Mouse (Mus musculus) hindbrain, embryonic 14.5 days (tissue): ENCODE results near the gene Ipo4. TPM values are rescaled to one million over a fixed set of nuclear protein-coding genes. Genes with fewer than 3 reads are reported as not detected.

Experiments used
- ATAC-seq: fragments of 200-750 bp; cut with Nextera tagmentation; 2 replicates; pipeline ENCODE4 v1.8.0; 2017; ENCODE audit warnings: moderate number of reproducible peaks, mild to moderate bottlenecking, moderate TSS enrichment, moderate library complexity; ENCODE audit not compliant: low FRiP score
- DNase-seq: peaks from one replicate; pipeline ENCODE4 v3.0.0-alpha.2; 2015; ENCODE audit warnings: low spot score
- H3K27ac ChIP-seq: fragments of 300-500 bp; sonication (generic); 2 replicates; pipeline ENCODE4 v1.5.1; 2014; ENCODE audit warnings: mild to moderate bottlenecking, moderate library complexity
- H3K27me3 ChIP-seq: fragments of 300-500 bp; sonication (generic); 2 replicates; pipeline ENCODE4 v1.6.1; 2014; ENCODE audit warnings: mild to moderate bottlenecking, low read length, mixed read lengths; ENCODE audit not compliant: control insufficient read depth, insufficient read depth
- H3K36me3 ChIP-seq: fragments of 300-500 bp; sonication (generic); replicated peaks from 2 replicates; pipeline ENCODE4 v1.6.1; 2014; ENCODE audit not compliant: control insufficient read depth, insufficient read depth
- H3K4me1 ChIP-seq: fragments of 300-500 bp; sonication (generic); replicated peaks from 2 replicates; pipeline ENCODE4 v1.6.1; 2014; ENCODE audit warnings: antibody characterized with exemption, low read length, mixed read lengths; ENCODE audit not compliant: control insufficient read depth, insufficient read depth
- H3K4me2 ChIP-seq: fragments of 300-500 bp; sonication (generic); replicated peaks from 2 replicates; pipeline ENCODE4 v1.6.1; 2014; ENCODE audit warnings: mild to moderate bottlenecking, moderate library complexity
- H3K4me3 ChIP-seq: fragments of 300-500 bp; sonication (generic); replicated peaks from 2 replicates; pipeline ENCODE4 v1.5.1; 2014; ENCODE audit warnings: mild to moderate bottlenecking, low read length
- H3K9ac ChIP-seq: fragments of 300-500 bp; sonication (generic); 2 replicates; pipeline ENCODE4 v1.6.1; 2014
- H3K9me3 ChIP-seq: fragments of 300-500 bp; sonication (generic); 2 replicates; pipeline ENCODE4 v1.6.1; 2016; ENCODE audit warnings: low read length; ENCODE audit not compliant: control insufficient read depth
- WGBS: fragments of 180-500 bp; shearing (Covaris S2); extraction: QIAGEN DNeasy Blood & Tissue Kit; methylation state at CpG from one replicate; pipeline ENCODE4 v1.1.7; 2014; 5-methylcytosine and 5-hydroxymethylcytosine counted together
- polyA plus RNA-seq: library from polyadenylated mRNA; unstranded; fragments of >200 nt; fragmentation: Nextera tagmentation; extraction: Ambion mirVana; gene quantifications from 2 replicates; pipeline ENCODE4 v1.2.1, GENCODE M21; 2014

Gene Ipo4
- polyA plus RNA-seq, 1 experiment from 2014 or later = 114 TPM

- H3K9ac ChIP-seq = peak within 1 kb of the TSS; percentile 79
- no peaks in the 10 kb centered on the region for H3K27me3 ChIP-seq
- H3K4me2 ChIP-seq = peak within 1 kb of the TSS; percentile 65
- WGBS = under 1% methylated on average over 39 of the region's 39 CpGs
- peaks cover 45% of the 10 kb centered on the region for H3K36me3 ChIP-seq
- DNase-seq (peak; percentile 82), ATAC-seq (peak; percentile 95)
- H3K4me1 ChIP-seq = peaks cover 12% of the 10 kb centered on the region; the same call in 1 of the 2 replicates
- H3K9me3 ChIP-seq = no peaks in the 10 kb centered on the region
- peak within 1 kb of the TSS; percentile 73 for H3K4me3 ChIP-seq
- peak within 1 kb of the TSS; percentile 88 for H3K27ac ChIP-seq
Measured at GRCm38 (mm10) chr14:55659960-55660573, 24.3 kb upstream of the Ipo4 start, which contains the start of gene Mdp1. Gene Mdp1 (minus strand): TSS chr14:55660508.

GRCm38 (mm10) chr14:55658011-55658410 lies 22.3 kb upstream of the Ipo4 start:
- Histone ChIP-seq H3K27me3 (no peaks in the 10 kb centered on the region), H3K27ac (no peak overlapping the region), H3K9me3 (no peaks in the 10 kb centered on the region), H3K4me2 (no peak overlapping the region), H3K4me1 (peaks cover 12% of the 10 kb centered on the region; the same call in 1 of the 2 replicates), H3K4me3 (no peak overlapping the region), H3K36me3 (peaks cover 34% of the 10 kb centered on the region), H3K9ac (no peak overlapping the region)
- no peak for ATAC-seq
- WGBS = 95% methylated on average over 5 of the region's 5 CpGs
- no peak for DNase-seq

- DNase-seq (no peak), ATAC-seq (no peak)
- Histone ChIP-seq H3K4me2 (no peak overlapping the region), H3K4me3 (no peak overlapping the region), H3K9me3 (no peaks in the 10 kb centered on the region), H3K4me1 (peaks cover 12% of the 10 kb centered on the region; the same call in 1 of the 2 replicates), H3K27ac (no peak overlapping the region), H3K27me3 (no peaks in the 10 kb centered on the region), H3K36me3 (peaks cover 25% of the 10 kb centered on the region), H3K9ac (no peak overlapping the region)
- WGBS = 92% methylated on average over 3 of the region's 3 CpGs
Measured at GRCm38 (mm10) chr14:55656935-55657334, 21.2 kb upstream of the Ipo4 start.

DNA sequence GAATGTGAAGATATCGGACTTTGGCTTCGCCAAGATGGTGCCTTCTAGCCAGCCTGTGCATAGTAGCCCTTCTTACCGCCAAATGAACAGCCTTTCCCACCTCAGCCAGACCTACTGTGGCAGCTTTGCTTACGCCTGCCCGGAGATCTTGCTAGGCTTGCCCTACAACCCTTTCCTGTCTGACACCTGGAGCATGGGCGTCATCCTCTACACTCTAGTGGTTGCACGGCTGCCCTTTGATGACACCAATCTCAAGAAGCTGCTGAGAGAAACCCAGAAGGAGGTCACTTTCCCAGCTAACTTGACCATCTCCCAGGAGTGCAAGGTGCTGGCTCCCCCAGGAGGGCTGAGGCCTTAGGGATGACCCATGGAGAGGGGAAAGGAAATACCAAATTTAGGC lies 15.8 kb upstream of the Ipo4 start:
- ATAC-seq (no peak), DNase-seq (no peak)
- Histone ChIP-seq H3K36me3 (no peaks in the 10 kb centered on the region; the same call in 1 of the 2 replicates), H3K9ac (no peak overlapping the region), H3K4me1 (no peaks in the 10 kb centered on the region), H3K4me3 (no peak overlapping the region), H3K27me3 (no peaks in the 10 kb centered on the region), H3K4me2 (no peak overlapping the region), H3K27ac (no peak overlapping the region), H3K9me3 (no peaks in the 10 kb centered on the region)
- 90% methylated on average over 7 of the region's 7 CpGs for WGBS

- 95% methylated on average over 2 of the region's 2 CpGs for WGBS
- DNase-seq (no peak), ATAC-seq (no peak)
- Histone ChIP-seq H3K4me2 (no peak within 1 kb of the TSS), H3K9me3 (no peaks in the 10 kb centered on the region), H3K4me3 (no peak within 1 kb of the TSS), H3K27ac (no peak within 1 kb of the TSS), H3K27me3 (no peaks in the 10 kb centered on the region), H3K36me3 (no peaks in the 10 kb centered on the region; the same call in 1 of the 2 replicates), H3K4me1 (peaks cover 3% of the 10 kb centered on the region; the same call in 1 of the 2 replicates), H3K9ac (no peak within 1 kb of the TSS)
Measured at GRCm38 (mm10) chr14:55649884-55650283, 14.1 kb upstream of the Ipo4 start, which contains the start of gene Tssk4. Gene Tssk4 (plus strand): TSS chr14:55650184.

- H3K4me1 ChIP-seq = peaks cover 21% of the 10 kb centered on the region
- DNase-seq = no peak
- 34% methylated on average over 17 of the region's 17 CpGs for WGBS
- H3K9ac ChIP-seq = peak overlapping the region; percentile 84
- ATAC-seq = no peak
- H3K4me3 ChIP-seq = peak overlapping the region; percentile 85
- H3K9me3 ChIP-seq = no peaks in the 10 kb centered on the region
- H3K27me3 ChIP-seq = no peaks in the 10 kb centered on the region
- peak overlapping the region; percentile 80 for H3K4me2 ChIP-seq
- H3K36me3 ChIP-seq = peaks cover 12% of the 10 kb centered on the region
- no peak overlapping the region for H3K27ac ChIP-seq
Measured at GRCm38 (mm10) chr14:55644261-55644888, 8.6 kb upstream of the Ipo4 start.

DNA sequence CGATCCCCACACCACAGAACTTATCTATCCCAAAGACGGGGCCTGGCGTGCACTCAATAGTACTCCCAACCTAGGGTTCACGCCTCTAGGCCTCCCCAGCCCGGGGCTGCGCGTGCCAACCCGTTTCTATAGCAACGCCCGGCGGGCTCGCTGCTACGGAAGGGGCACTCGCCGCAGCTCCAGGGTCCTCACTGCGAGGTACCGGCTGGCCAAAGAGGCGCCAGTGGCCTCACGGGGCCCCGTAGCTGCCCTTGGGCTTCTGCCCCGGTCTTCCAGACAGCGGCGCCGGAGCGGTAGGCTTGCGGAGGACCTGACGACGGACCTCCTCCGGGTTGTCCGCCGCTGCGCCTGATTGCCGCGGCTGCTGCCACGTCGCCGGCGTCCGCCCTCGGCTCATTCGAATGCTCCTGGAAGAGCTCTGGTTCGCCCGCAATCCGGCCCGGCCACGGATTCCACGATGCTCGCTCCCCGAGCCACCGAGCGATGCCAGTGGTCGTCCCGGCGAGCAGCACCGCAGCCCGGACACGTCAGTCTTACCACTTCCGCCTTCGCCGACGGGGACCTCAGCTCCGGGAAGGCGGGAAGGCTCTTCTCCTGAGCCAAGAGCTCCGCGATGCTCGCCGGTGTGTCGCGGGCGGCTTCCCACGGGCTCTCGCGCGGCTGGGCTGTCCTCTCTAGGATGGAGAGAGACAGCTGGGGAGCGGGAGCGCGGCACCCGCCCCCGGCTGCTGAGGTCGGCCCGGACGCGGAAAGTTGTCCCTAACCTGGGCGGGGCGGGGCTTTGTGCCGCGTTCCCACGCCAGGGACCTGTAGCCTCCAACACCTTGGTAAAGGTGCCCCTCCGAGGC lies 7.5 kb upstream of the Ipo4 start, which contains the start of gene Tm9sf1:
Gene Tm9sf1 (minus strand): TSS at position 747 of the 848 bp plus-strand sequence.
- H3K4me1 ChIP-seq = peaks cover 21% of the 10 kb centered on the region
- no peaks in the 10 kb centered on the region for H3K9me3 ChIP-seq
- under 1% methylated on average over 89 of the region's 89 CpGs for WGBS
- DNase-seq (peak; percentile 78), ATAC-seq (peak; percentile 90)
- H3K4me2 ChIP-seq = peak within 1 kb of the TSS; percentile 80
- peak within 1 kb of the TSS; percentile 97 for H3K27ac ChIP-seq
- H3K36me3 ChIP-seq = peaks cover 22% of the 10 kb centered on the region
- H3K9ac ChIP-seq = peak within 1 kb of the TSS; percentile 84
- H3K4me3 ChIP-seq = peak within 1 kb of the TSS; percentile 85
- no peaks in the 10 kb centered on the region for H3K27me3 ChIP-seq

DNA sequence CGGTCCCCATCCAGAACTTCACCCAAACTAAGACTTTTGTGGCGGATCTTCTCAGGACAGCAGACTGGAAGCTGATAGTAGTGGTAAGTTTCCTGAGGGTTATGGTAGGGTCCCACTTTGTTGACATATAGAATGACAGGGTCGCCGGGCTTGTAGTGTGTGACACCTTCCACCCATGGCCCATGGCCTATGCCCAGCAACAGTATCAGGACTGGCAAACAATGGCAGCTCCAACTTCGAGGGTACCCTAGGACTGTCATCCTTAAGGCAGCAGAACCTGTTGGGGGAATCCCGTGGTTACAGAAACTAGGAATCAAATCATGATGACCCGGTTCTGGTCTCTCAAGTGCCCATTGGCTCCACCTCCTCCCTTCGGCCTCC lies 6.9 kb upstream of the Ipo4 start:
- Histone ChIP-seq H3K4me2 (peak overlapping the region; percentile 80), H3K36me3 (peaks cover 28% of the 10 kb centered on the region), H3K4me1 (peaks cover 21% of the 10 kb centered on the region), H3K9ac (peak overlapping the region; percentile 84), H3K9me3 (no peaks in the 10 kb centered on the region), H3K4me3 (peak overlapping the region; percentile 85), H3K27me3 (no peaks in the 10 kb centered on the region), H3K27ac (peak overlapping the region; percentile 97)
- DNase-seq (no peak), ATAC-seq (peak; percentile 29)
- WGBS = 21% methylated on average over 8 of the region's 8 CpGs

GRCm38 (mm10) chr14:55641291-55641690 lies 5.5 kb upstream of the Ipo4 start:
- H3K36me3 ChIP-seq = peaks cover 42% of the 10 kb centered on the region
- WGBS = 97% methylated on average over 13 of the region's 13 CpGs
- no peak overlapping the region for H3K4me2 ChIP-seq
- H3K27me3 ChIP-seq = no peaks in the 10 kb centered on the region
- H3K9me3 ChIP-seq = no peaks in the 10 kb centered on the region
- H3K27ac ChIP-seq = no peak overlapping the region
- H3K9ac ChIP-seq = no peak overlapping the region
- no peak overlapping the region for H3K4me3 ChIP-seq
- no peak for DNase-seq
- no peak for ATAC-seq
- H3K4me1 ChIP-seq = peaks cover 25% of the 10 kb centered on the region
